Mouse (Mus musculus): ENCODE results near the gene Cd19. TPM values are rescaled to one million over a fixed set of nuclear protein-coding genes. Genes with fewer than 3 reads are reported as not detected.

Gene Cd19
- not detected in 2 replicates for polyA plus RNA-seq (2014; fragmentation: Nextera tagmentation; extraction: Ambion mirVana)

GRCm38 (mm10) chr7:126414725-126415124, at the start of gene Cd19:
TSS of gene Cd19 (minus strand) at chr7:126414889.
- Histone ChIP-seq H3K9me3 (ENCODE audit: control insufficient read depth, low read length) (no peaks in the 10 kb centered on the region), H3K4me1 (ENCODE audit: control insufficient read depth, insufficient read depth, low read length) (no peaks in the 10 kb centered on the region), H3K36me3 (ENCODE audit: control insufficient read depth, insufficient read depth, low read length) (no peaks in the 10 kb centered on the region), H3K9ac (ENCODE audit: low read length) (no peak within 1 kb of the TSS), H3K4me3 (ENCODE audit: low read depth, low read length) (no peak within 1 kb of the TSS), H3K4me2 (ENCODE audit: low read depth) (no peak within 1 kb of the TSS), H3K27ac (ENCODE audit: low read depth, low read length) (no peak within 1 kb of the TSS), H3K27me3 (ENCODE audit: control insufficient read depth, insufficient read depth, low read length) (no peaks in the 10 kb centered on the region)
- 88% methylated on average over 6 of the region's 6 CpGs for WGBS
- ATAC-seq (ENCODE audit: insufficient read depth, low FRiP score, low TSS enrichment) (no peak), DNase-seq (ENCODE audit: low spot score) (no peak)

GRCm38 (mm10) chr7:126464121-126464520, 49.4 kb upstream of the Cd19 start:
- peaks cover 10% of the 10 kb centered on the region; the same call in 1 of the 2 replicates for H3K36me3 ChIP-seq (ENCODE audit: control insufficient read depth, insufficient read depth, low read length)
- H3K4me2 ChIP-seq (ENCODE audit: low read depth), result no peak overlapping the region
- no peaks in the 10 kb centered on the region for H3K27me3 ChIP-seq (ENCODE audit: control insufficient read depth, insufficient read depth, low read length)
- H3K9me3 ChIP-seq (ENCODE audit: control insufficient read depth, low read length), result no peaks in the 10 kb centered on the region
- H3K9ac ChIP-seq (ENCODE audit: low read length), result no peak overlapping the region
- ATAC-seq (ENCODE audit: insufficient read depth, low FRiP score, low TSS enrichment), result no peak
- no peak overlapping the region for H3K4me3 ChIP-seq (ENCODE audit: low read depth, low read length)
- H3K27ac ChIP-seq (ENCODE audit: low read depth, low read length), result no peak overlapping the region
- H3K4me1 ChIP-seq (ENCODE audit: control insufficient read depth, insufficient read depth, low read length), result no peaks in the 10 kb centered on the region
- 49% methylated on average over 4 of the region's 4 CpGs for WGBS
- no peak for DNase-seq (ENCODE audit: low spot score)

GRCm38 (mm10) chr7:126463547-126463946, 48.9 kb upstream of the Cd19 start:
- H3K27me3 ChIP-seq (ENCODE audit: control insufficient read depth, insufficient read depth, low read length), result no peaks in the 10 kb centered on the region
- no peak overlapping the region for H3K4me3 ChIP-seq (ENCODE audit: low read depth, low read length)
- peaks cover 5% of the 10 kb centered on the region; the same call in 1 of the 2 replicates for H3K36me3 ChIP-seq (ENCODE audit: control insufficient read depth, insufficient read depth, low read length)
- 64% methylated on average over 4 of the region's 4 CpGs for WGBS
- no peaks in the 10 kb centered on the region for H3K4me1 ChIP-seq (ENCODE audit: control insufficient read depth, insufficient read depth, low read length)
- no peak overlapping the region for H3K27ac ChIP-seq (ENCODE audit: low read depth, low read length)
- no peaks in the 10 kb centered on the region for H3K9me3 ChIP-seq (ENCODE audit: control insufficient read depth, low read length)
- no peak overlapping the region for H3K9ac ChIP-seq (ENCODE audit: low read length)
- DNase-seq (ENCODE audit: low spot score), result no peak
- H3K4me2 ChIP-seq (ENCODE audit: low read depth), result no peak overlapping the region
- no peak for ATAC-seq (ENCODE audit: insufficient read depth, low FRiP score, low TSS enrichment)

- Histone ChIP-seq H3K9ac (ENCODE audit: low read length) (no peak within 1 kb of the TSS), H3K4me3 (ENCODE audit: low read depth, low read length) (no peak within 1 kb of the TSS), H3K27ac (ENCODE audit: low read depth, low read length) (no peak within 1 kb of the TSS), H3K4me1 (ENCODE audit: control insufficient read depth, insufficient read depth, low read length) (no peaks in the 10 kb centered on the region), H3K27me3 (ENCODE audit: control insufficient read depth, insufficient read depth, low read length) (no peaks in the 10 kb centered on the region), H3K36me3 (ENCODE audit: control insufficient read depth, insufficient read depth, low read length) (peaks cover 5% of the 10 kb centered on the region; the same call in 1 of the 2 replicates), H3K9me3 (ENCODE audit: control insufficient read depth, low read length) (no peaks in the 10 kb centered on the region), H3K4me2 (ENCODE audit: low read depth) (no peak within 1 kb of the TSS)
- no peak for DNase-seq (ENCODE audit: low spot score)
- no peak for ATAC-seq (ENCODE audit: insufficient read depth, low FRiP score, low TSS enrichment)
- 47% methylated on average over 5 of the region's 5 CpGs for WGBS
Observed at GRCm38 (mm10) chr7:126463004-126463403, 48.3 kb upstream of the Cd19 start, which contains the start of gene Atp2a1. TSS of gene Atp2a1 (minus strand) at chr7:126463108.

GRCm38 (mm10) chr7:126461626-126462025, 46.9 kb upstream of the Cd19 start:
- no peak overlapping the region for H3K4me3 ChIP-seq (ENCODE audit: low read depth, low read length)
- no peaks in the 10 kb centered on the region for H3K27me3 ChIP-seq (ENCODE audit: control insufficient read depth, insufficient read depth, low read length)
- H3K27ac ChIP-seq (ENCODE audit: low read depth, low read length), result no peak overlapping the region
- no peak for DNase-seq (ENCODE audit: low spot score)
- ATAC-seq (ENCODE audit: insufficient read depth, low FRiP score, low TSS enrichment), result no peak
- no peaks in the 10 kb centered on the region for H3K9me3 ChIP-seq (ENCODE audit: control insufficient read depth, low read length)
- H3K4me1 ChIP-seq (ENCODE audit: control insufficient read depth, insufficient read depth, low read length), result no peaks in the 10 kb centered on the region
- no peak overlapping the region for H3K4me2 ChIP-seq (ENCODE audit: low read depth)
- no peaks in the 10 kb centered on the region for H3K36me3 ChIP-seq (ENCODE audit: control insufficient read depth, insufficient read depth, low read length)
- 64% methylated on average over 3 of the region's 3 CpGs for WGBS
- no peak overlapping the region for H3K9ac ChIP-seq (ENCODE audit: low read length)

GRCm38 (mm10) chr7:126460623-126461399, 46.1 kb upstream of the Cd19 start:
- WGBS, result 48% methylated on average over 10 of the region's 10 CpGs
- Histone ChIP-seq H3K9me3 (ENCODE audit: control insufficient read depth, low read length) (no peaks in the 10 kb centered on the region), H3K4me3 (ENCODE audit: low read depth, low read length) (no peak overlapping the region), H3K4me1 (ENCODE audit: control insufficient read depth, insufficient read depth, low read length) (no peaks in the 10 kb centered on the region), H3K27ac (ENCODE audit: low read depth, low read length) (no peak overlapping the region), H3K9ac (ENCODE audit: low read length) (no peak overlapping the region), H3K27me3 (ENCODE audit: control insufficient read depth, insufficient read depth, low read length) (no peaks in the 10 kb centered on the region), H3K4me2 (ENCODE audit: low read depth) (no peak overlapping the region), H3K36me3 (ENCODE audit: control insufficient read depth, insufficient read depth, low read length) (no peaks in the 10 kb centered on the region)
- ATAC-seq (ENCODE audit: insufficient read depth, low FRiP score, low TSS enrichment) (no peak), DNase-seq (ENCODE audit: low spot score) (no peak)

GRCm38 (mm10) chr7:126458844-126459618, 44.3 kb upstream of the Cd19 start:
- H3K9me3 ChIP-seq (ENCODE audit: control insufficient read depth, low read length), result no peaks in the 10 kb centered on the region
- 74% methylated on average over 11 of the region's 11 CpGs for WGBS
- no peaks in the 10 kb centered on the region for H3K36me3 ChIP-seq (ENCODE audit: control insufficient read depth, insufficient read depth, low read length)
- no peak overlapping the region for H3K4me3 ChIP-seq (ENCODE audit: low read depth, low read length)
- H3K9ac ChIP-seq (ENCODE audit: low read length), result no peak overlapping the region
- no peak overlapping the region for H3K27ac ChIP-seq (ENCODE audit: low read depth, low read length)
- DNase-seq (ENCODE audit: low spot score), result no peak
- H3K4me1 ChIP-seq (ENCODE audit: control insufficient read depth, insufficient read depth, low read length), result no peaks in the 10 kb centered on the region
- H3K4me2 ChIP-seq (ENCODE audit: low read depth), result no peak overlapping the region
- no peak for ATAC-seq (ENCODE audit: insufficient read depth, low FRiP score, low TSS enrichment)
- no peaks in the 10 kb centered on the region for H3K27me3 ChIP-seq (ENCODE audit: control insufficient read depth, insufficient read depth, low read length)

- no peaks in the 10 kb centered on the region for H3K27me3 ChIP-seq (ENCODE audit: control insufficient read depth, insufficient read depth, low read length)
- 82% methylated on average over 5 of the region's 5 CpGs for WGBS
- H3K36me3 ChIP-seq (ENCODE audit: control insufficient read depth, insufficient read depth, low read length), result no peaks in the 10 kb centered on the region
- no peak for DNase-seq (ENCODE audit: low spot score)
- no peak overlapping the region for H3K4me3 ChIP-seq (ENCODE audit: low read depth, low read length)
- H3K9ac ChIP-seq (ENCODE audit: low read length), result no peak overlapping the region
- no peak overlapping the region for H3K27ac ChIP-seq (ENCODE audit: low read depth, low read length)
- no peaks in the 10 kb centered on the region for H3K9me3 ChIP-seq (ENCODE audit: control insufficient read depth, low read length)
- H3K4me1 ChIP-seq (ENCODE audit: control insufficient read depth, insufficient read depth, low read length), result no peaks in the 10 kb centered on the region
- no peak overlapping the region for H3K4me2 ChIP-seq (ENCODE audit: low read depth)
- no peak for ATAC-seq (ENCODE audit: insufficient read depth, low FRiP score, low TSS enrichment)
Observed at GRCm38 (mm10) chr7:126458225-126458624, 43.5 kb upstream of the Cd19 start.
